Comparison of ENCODE assay signal across 8 mouse cellular contexts in the genomic region with DNA sequence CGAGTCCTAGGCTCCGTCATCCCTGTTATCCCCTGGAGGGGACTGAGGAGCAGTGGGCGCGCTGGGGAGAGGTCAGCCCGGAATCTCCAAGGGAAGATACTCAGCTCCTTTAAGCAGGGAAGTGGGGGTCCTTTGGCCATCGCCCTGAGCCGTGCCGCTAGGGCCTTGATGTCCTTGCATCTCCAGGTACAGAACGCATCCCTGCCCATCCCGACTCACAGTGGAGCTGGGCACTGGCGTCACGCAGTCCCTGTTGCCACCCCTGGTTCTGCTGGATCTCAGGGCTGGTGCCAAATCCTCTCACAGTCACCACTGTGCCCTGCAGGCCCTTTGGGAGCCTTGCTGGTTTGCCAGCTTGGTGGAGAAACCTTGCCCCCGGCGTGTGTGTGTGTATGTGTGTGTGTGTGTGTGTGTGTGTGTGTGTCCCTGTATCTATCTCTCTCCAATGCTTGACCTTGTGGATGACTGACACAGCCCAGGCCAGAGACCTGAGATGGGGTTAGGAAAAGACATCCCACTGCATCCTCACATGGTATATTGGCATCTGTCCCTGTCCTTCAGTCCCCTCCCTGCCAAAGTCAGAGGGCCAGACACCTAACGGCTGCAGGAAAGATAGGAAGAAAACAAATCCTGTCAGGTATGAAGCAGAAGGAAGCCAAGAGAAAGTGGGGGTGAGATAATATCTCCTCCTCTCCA. TPM values are rescaled to one million over a fixed set of nuclear protein-coding genes. Genes with fewer than 3 reads are reported as not detected.
A peak's percentile ranks its signal among the peaks of the same experiment; 100 is the strongest.
DNase-seq lines count a peak whose midpoint lies in the region; ATAC-seq and TF ChIP-seq lines count a peak whose summit lies in the region.

No protein-coding gene starts in this region.

- no peaks in the 10 kb centered on the region for H3K36me3 ChIP-seq in heart, embryonic 12.5 days
- peaks cover 3% of the 10 kb centered on the region; the same call in 1 of the 2 replicates for H3K36me3 ChIP-seq in ES-E14 (ENCODE audit: control insufficient read depth, insufficient read depth, low read length, poor library complexity, severe bottlenecking)
- no peaks in the 10 kb centered on the region for H3K36me3 ChIP-seq in embryonic facial prominence, embryonic 11.5 days (replicated peaks; ENCODE audit: control insufficient read depth, insufficient read depth, low read depth, low read length)
- no peaks in the 10 kb centered on the region for H3K36me3 ChIP-seq in intestine, postnatal 0 days (ENCODE audit: control insufficient read depth, insufficient read depth)
- no peaks in the 10 kb centered on the region for H3K36me3 ChIP-seq in neural tube, embryonic 12.5 days

- H3K27me3 ChIP-seq in heart, embryonic 12.5 days (replicated peaks): peaks cover 45% of the 10 kb centered on the region
- peaks cover 21% of the 10 kb centered on the region for H3K27me3 ChIP-seq in embryonic facial prominence, embryonic 11.5 days (ENCODE audit: control insufficient read depth, insufficient read depth, low read length)
- peaks cover 21% of the 10 kb centered on the region; the same call in 1 of the 2 replicates for H3K27me3 ChIP-seq in intestine, postnatal 0 days (replicated peaks; ENCODE audit: control insufficient read depth, insufficient read depth, low read length)
- peaks cover 32% of the 10 kb centered on the region for H3K27me3 ChIP-seq in neural tube, embryonic 12.5 days (replicated peaks)

- DNase-seq in heart, adult 18-20 months: no peak
- no peak for DNase-seq in ES-E14 (ENCODE audit: low read depth, low spot score)
- DNase-seq in embryonic facial prominence, embryonic 11.5 days (ENCODE audit: low spot score): no peak
- DNase-seq in spleen, postnatal 14 days (ENCODE audit: low spot score in 2 of 2): no peak
- DNase-seq in gastrocnemius, postnatal 25 days: no peak

- H3K9ac ChIP-seq in heart, embryonic 12.5 days: peak overlapping the region; percentile 65
- peak overlapping the region; percentile 68 for H3K9ac ChIP-seq in ES-E14 (ENCODE audit: insufficient read depth, low read depth, low read length, poor library complexity, severe bottlenecking)
- H3K9ac ChIP-seq in embryonic facial prominence, embryonic 11.5 days (replicated peaks; ENCODE audit: low read length): peak overlapping the region; percentile 63
- no peak overlapping the region for H3K9ac ChIP-seq in intestine, postnatal 0 days (ENCODE audit: low read depth, low read length)
- H3K9ac ChIP-seq in neural tube, embryonic 12.5 days: peak overlapping the region; percentile 69

- peak overlapping the region; percentile 52 for H3K4me3 ChIP-seq in heart, embryonic 12.5 days
- H3K4me3 ChIP-seq in ES-E14 (ENCODE audit: insufficient read depth in 1 of 2, low read depth in 1 of 2, low read length in 2 of 2, poor library complexity in 1 of 2, severe bottlenecking in 1 of 2): peak overlapping the region; percentile 71 to 74
- peak overlapping the region; percentile 49 for H3K4me3 ChIP-seq in embryonic facial prominence, embryonic 11.5 days (ENCODE audit: low read depth, low read length)
- peak overlapping the region; percentile 46 for H3K4me3 ChIP-seq in intestine, postnatal 0 days (ENCODE audit: low read depth, low read length)
- H3K4me3 ChIP-seq in neural tube, embryonic 12.5 days: peak overlapping the region; percentile 52

- H3K4me1 ChIP-seq in heart, embryonic 12.5 days (replicated peaks): peaks cover 27% of the 10 kb centered on the region
- peaks cover 1 to 5% of the 10 kb centered on the region in 2 experiments; a peak in 2 of 4 replicates for H3K4me1 ChIP-seq in ES-E14 (ENCODE audit: control insufficient read depth in 2 of 2, insufficient read depth in 2 of 2, low read length in 2 of 2, poor library complexity in 1 of 2)
- peaks cover 4% of the 10 kb centered on the region for H3K4me1 ChIP-seq in embryonic facial prominence, embryonic 11.5 days (ENCODE audit: control insufficient read depth, insufficient read depth, low read length)
- H3K4me1 ChIP-seq in intestine, postnatal 0 days (replicated peaks; ENCODE audit: control insufficient read depth, insufficient read depth, low read length): no peaks in the 10 kb centered on the region
- H3K4me1 ChIP-seq in neural tube, embryonic 12.5 days: peaks cover 22% of the 10 kb centered on the region

- 15% methylated on average over 13 of the region's 15 CpGs for WGBS in heart, embryonic 12.5 days
- WGBS in embryonic facial prominence, embryonic 11.5 days: 16% methylated on average over 15 of the region's 15 CpGs
- 17% methylated on average over 15 of the region's 15 CpGs for WGBS in intestine, postnatal 0 days
- WGBS in neural tube, embryonic 12.5 days: 16% methylated on average over 15 of the region's 15 CpGs

- in situ Hi-C loops in ES-E14 (cut with MboI; ENCODE audit: low sequenced_read_pairs in 2 of 2, unreplicated experiment in 2 of 2): no loop called here

- no peak overlapping the region for H3K27ac ChIP-seq in heart, embryonic 12.5 days (ENCODE audit: poor library complexity, severe bottlenecking)
- H3K27ac ChIP-seq in ES-E14 (ENCODE audit: insufficient read depth, low read depth, low read length, poor library complexity, severe bottlenecking): no peak overlapping the region
- no peak overlapping the region for H3K27ac ChIP-seq in embryonic facial prominence, embryonic 11.5 days (replicated peaks; ENCODE audit: low read depth, low read length)
- H3K27ac ChIP-seq in intestine, postnatal 0 days (ENCODE audit: low read depth, low read length): no peak overlapping the region
- no peak overlapping the region for H3K27ac ChIP-seq in neural tube, embryonic 12.5 days

- 0 out of 2 replicates have a peak, but pooled peaks have one; percentile 19 for ATAC-seq in heart, embryonic 12.5 days (ENCODE audit: insufficient number of reproducible peaks, low FRiP score)
- ATAC-seq in embryonic facial prominence, embryonic 11.5 days (replicated peaks; ENCODE audit: insufficient number of reproducible peaks, low FRiP score, low TSS enrichment, low read depth): no peak
- no peak for ATAC-seq in intestine, postnatal 0 days
- peak; percentile 30; the same call in 1 of the 2 replicates for ATAC-seq in neural tube, embryonic 12.5 days (ENCODE audit: low FRiP score, low read depth)

- peak overlapping the region; percentile 94 for H3K4me2 ChIP-seq in heart, embryonic 12.5 days
- H3K4me2 ChIP-seq in embryonic facial prominence, embryonic 11.5 days (ENCODE audit: low read depth, low read length): peak overlapping the region; percentile 85
- peak overlapping the region; percentile 80 for H3K4me2 ChIP-seq in intestine, postnatal 0 days (replicated peaks; ENCODE audit: low read depth)
- H3K4me2 ChIP-seq in neural tube, embryonic 12.5 days (replicated peaks): peak overlapping the region; percentile 87

- H3K9me3 ChIP-seq in heart, embryonic 12.5 days (replicated peaks): no peaks in the 10 kb centered on the region
- H3K9me3 ChIP-seq in ES-E14 (ENCODE audit: control insufficient read depth, insufficient read depth, low read depth, low read length): no peaks in the 10 kb centered on the region
- H3K9me3 ChIP-seq in embryonic facial prominence, embryonic 11.5 days (replicated peaks; ENCODE audit: control insufficient read depth, low read length): no peaks in the 10 kb centered on the region
- H3K9me3 ChIP-seq in intestine, postnatal 0 days (ENCODE audit: control insufficient read depth): no peaks in the 10 kb centered on the region
- H3K9me3 ChIP-seq in neural tube, embryonic 12.5 days: no peaks in the 10 kb centered on the region

- TF ChIP-seq CTCF in intestine, postnatal 0 days (IDR thresholded peaks at IDR 0.05; ENCODE audit: low read depth): no peak

TF ChIP-seq in ES-E14, 5 proteins besides CTCF, POLR2A, EP300 and RAD21:
- TF ChIP-seq CHD2 (IDR thresholded peaks at IDR 0.05; ENCODE audit: low read depth, low read length) (no peak), ZC3H11A (IDR thresholded peaks at IDR 0.05; ENCODE audit: borderline replicate concordance, low read depth, low read length) (no peak), MAFK (IDR thresholded peaks at IDR 0.05; ENCODE audit: insufficient read depth, low read depth, low read length) (no peak), HCFC1 (IDR thresholded peaks at IDR 0.05; ENCODE audit: borderline replicate concordance, insufficient read depth, low read length) (no peak), ZNF384 (IDR thresholded peaks at IDR 0.05; ENCODE audit: low read depth, low read length) (no peak)

RNA-seq across cellular contexts. Expression of a gene that starts 0.6 kb away (rescaled TPM):
- polyA plus RNA-seq in heart, embryonic 12.5 days (2016; fragmentation: Nextera tagmentation; extraction: Ambion mirVana): 4.3 and 4.9 TPM in 2 replicates
- 10 to 100 TPM; 14.2 to 14.8 TPM for total RNA-seq in heart, adult 18-20 months (2021)
- total RNA-seq in ES-E14 (2012; rRNA removed): 13.4 and 28.4 TPM in 2 replicates
- 5.7 and 6.9 TPM in 2 replicates for polyA plus RNA-seq in embryonic facial prominence, embryonic 11.5 days (2014; fragmentation: Nextera tagmentation; extraction: Ambion mirVana)
- polyA plus RNA-seq in intestine, postnatal 0 days (2015; fragmentation: Nextera tagmentation; extraction: Ambion mirVana): 8.9 and 9.1 TPM in 2 replicates
- polyA plus RNA-seq in neural tube, embryonic 12.5 days (2016; fragmentation: Nextera tagmentation; extraction: Ambion mirVana): 18.3 and 24.7 TPM in 2 replicates
- total RNA-seq in gastrocnemius, postnatal 25 days (2021): 1 to 10 TPM; 8.0 to 9.4 TPM

Comparison
In these comparisons a context has a peak if more than half of its experiments do, and no peak if none do; other contexts are left out.
1. ATAC-seq: peak in heart, embryonic 12.5 days (single experiment) and neural tube, embryonic 12.5 days (single experiment); none in embryonic facial prominence, embryonic 11.5 days (single experiment) and intestine, postnatal 0 days (single experiment).
2. Peak in every context shown above with its lines, with median percentiles within 50 percentile points of each other: H3K4me2 ChIP-seq and H3K4me3 ChIP-seq.